ENCODE assay signal across 15 mouse cellular contexts in genomic region chr3:53080710-53081109, GRCm38 (mm10).
"Had no signal": no experiment of that assay in that cellular context is flagged by ENCODE, and none has a peak within 500 bp of the region (broad histone marks: within the 10 kb centered on the region; RNA-seq: fewer than 3 reads in every experiment).

No protein-coding gene starts in this region.

- H3K4me1 ChIP-seq: neural tube, embryonic 15.5 days; stomach, embryonic 15.5 days had no signal

- H3K9me3 ChIP-seq: neural tube, embryonic 15.5 days; stomach, embryonic 15.5 days had no signal

- H3K27me3 ChIP-seq: neural tube, embryonic 15.5 days; stomach, embryonic 15.5 days had no signal

- DNase-seq: retina, postnatal 1 day; right cerebral cortex, adult 18-20 months; right cerebral cortex, postnatal 14 days; right cerebral cortex, postnatal 25 days; right cerebral cortex, postnatal 4 days; spleen, adult 18-20 months; thymus, adult 18-20 months; thymus, adult 2 months; thymus, postnatal 14 days; thymus, postnatal 25 days; thymus, postnatal 36 days; thymus, postnatal 4 days had no signal

- H3K4me2 ChIP-seq: neural tube, embryonic 15.5 days; stomach, embryonic 15.5 days had no signal

- H3K36me3 ChIP-seq: neural tube, embryonic 15.5 days; stomach, embryonic 15.5 days had no signal

- H3K9ac ChIP-seq: neural tube, embryonic 15.5 days; stomach, embryonic 15.5 days had no signal

- H3K4me3 ChIP-seq: neural tube, embryonic 15.5 days; stomach, embryonic 15.5 days had no signal

- H3K27ac ChIP-seq: neural tube, embryonic 15.5 days; stomach, embryonic 15.5 days; stomach, postnatal 0 days had no signal
